Mouse (Mus musculus): Measurements from ENCODE around the gene Acp7. TPM values are rescaled to one million over a fixed set of nuclear protein-coding genes. Genes with fewer than 3 reads are reported as not detected.

The Acp7 gene
- polyA plus RNA-seq, 1 experiment from 2014 or later, result not detected

- H3K36me3 ChIP-seq (ENCODE audit: control insufficient read depth, insufficient read depth), result 0 out of 2 replicates have a peak, but pooled peaks cover 5% of the 10 kb centered on the region
- no peak overlapping the region for H3K9ac ChIP-seq (ENCODE audit: low read depth, low read length)
- H3K4me2 ChIP-seq (replicated peaks; ENCODE audit: low read depth), result peak overlapping the region; percentile 48
- 37% methylated on average over 11 of the region's 11 CpGs for WGBS
- no peak for ATAC-seq
- no peaks in the 10 kb centered on the region for H3K27me3 ChIP-seq (replicated peaks; ENCODE audit: control insufficient read depth, insufficient read depth, low read length)
- peaks cover 21% of the 10 kb centered on the region for H3K4me1 ChIP-seq (replicated peaks; ENCODE audit: control insufficient read depth, insufficient read depth, low read length)
- H3K27ac ChIP-seq (ENCODE audit: low read depth, low read length), result peak overlapping the region; percentile 80
- H3K4me3 ChIP-seq (ENCODE audit: low read depth, low read length), result no peak overlapping the region
- no peak for TF ChIP-seq CTCF (IDR thresholded peaks at IDR 0.05; ENCODE audit: low read depth)
- no peaks in the 10 kb centered on the region for H3K9me3 ChIP-seq (ENCODE audit: control insufficient read depth)
These were observed 48.3 kb downstream of the Acp7 start for GRCm38 (mm10) chr7:28582841-28583240.

DNA sequence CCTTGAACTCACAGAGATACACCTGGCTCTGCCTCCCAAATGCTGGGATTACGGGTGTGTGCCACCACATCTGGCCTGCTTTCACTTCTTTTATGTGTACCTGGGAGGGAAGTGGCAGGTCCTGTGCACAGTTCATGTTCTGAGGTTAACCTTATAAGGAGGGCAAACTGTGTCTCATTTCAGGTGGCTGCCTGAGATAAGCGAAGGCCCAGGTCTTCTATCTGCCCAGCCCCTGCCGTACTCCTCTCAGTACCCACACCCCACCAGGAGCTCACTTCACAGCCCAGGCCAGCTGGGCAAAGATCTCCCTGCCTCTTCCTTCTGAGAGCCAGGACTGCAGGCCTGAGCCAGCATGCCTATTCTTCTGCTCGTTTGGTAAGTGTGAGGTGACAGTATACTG is 49.4 kb downstream of the Acp7 start:
- peak overlapping the region; percentile 37; the same call in 1 of the 2 replicates for H3K27ac ChIP-seq (ENCODE audit: low read depth, low read length)

GRCm38 (mm10) chr7:28579826-28580225 is 51.3 kb downstream of the Acp7 start:
- Histone ChIP-seq H3K4me3 (ENCODE audit: low read depth, low read length) (no peak overlapping the region), H3K9ac (ENCODE audit: low read depth, low read length) (no peak overlapping the region), H3K4me1 (replicated peaks; ENCODE audit: control insufficient read depth, insufficient read depth, low read length) (peaks cover 24% of the 10 kb centered on the region), H3K36me3 (ENCODE audit: control insufficient read depth, insufficient read depth) (0 out of 2 replicates have a peak, but pooled peaks cover 5% of the 10 kb centered on the region), H3K9me3 (ENCODE audit: control insufficient read depth) (no peaks in the 10 kb centered on the region), H3K27ac (ENCODE audit: low read depth, low read length) (no peak overlapping the region), H3K4me2 (replicated peaks; ENCODE audit: low read depth) (no peak overlapping the region), H3K27me3 (replicated peaks; ENCODE audit: control insufficient read depth, insufficient read depth, low read length) (no peaks in the 10 kb centered on the region)
- no peak for ATAC-seq
- TF ChIP-seq CTCF (IDR thresholded peaks at IDR 0.05; ENCODE audit: low read depth), result no peak
- WGBS, result 75% methylated on average over 5 of the region's 5 CpGs

More for the DNA sequence above, 49.4 kb downstream of the Acp7 start:
- no peak for ATAC-seq
- Histone ChIP-seq H3K4me2 (replicated peaks; ENCODE audit: low read depth) (no peak overlapping the region), H3K36me3 (ENCODE audit: control insufficient read depth, insufficient read depth) (0 out of 2 replicates have a peak, but pooled peaks cover 5% of the 10 kb centered on the region), H3K4me1 (replicated peaks; ENCODE audit: control insufficient read depth, insufficient read depth, low read length) (peaks cover 28% of the 10 kb centered on the region), H3K9ac (ENCODE audit: low read depth, low read length) (no peak overlapping the region), H3K27me3 (replicated peaks; ENCODE audit: control insufficient read depth, insufficient read depth, low read length) (no peaks in the 10 kb centered on the region), H3K4me3 (ENCODE audit: low read depth, low read length) (no peak overlapping the region), H3K9me3 (ENCODE audit: control insufficient read depth) (no peaks in the 10 kb centered on the region)
- no peak for TF ChIP-seq CTCF (IDR thresholded peaks at IDR 0.05; ENCODE audit: low read depth)
- WGBS, result 41% methylated on average over 4 of the region's 4 CpGs

GRCm38 (mm10) chr7:28578543-28579053 is 52.5 kb downstream of the Acp7 start:
- 0 out of 2 replicates have a peak overlapping the region, but pooled peaks have one; percentile 9 for H3K4me2 ChIP-seq (replicated peaks; ENCODE audit: low read depth)
- no peaks in the 10 kb centered on the region for H3K27me3 ChIP-seq (replicated peaks; ENCODE audit: control insufficient read depth, insufficient read depth, low read length)
- H3K4me3 ChIP-seq (ENCODE audit: low read depth, low read length), result no peak overlapping the region
- 61% methylated on average over 5 of the region's 5 CpGs for WGBS
- H3K4me1 ChIP-seq (replicated peaks; ENCODE audit: control insufficient read depth, insufficient read depth, low read length), result peaks cover 28% of the 10 kb centered on the region
- no peaks in the 10 kb centered on the region for H3K9me3 ChIP-seq (ENCODE audit: control insufficient read depth)
- no peak overlapping the region for H3K9ac ChIP-seq (ENCODE audit: low read depth, low read length)
- H3K36me3 ChIP-seq (ENCODE audit: control insufficient read depth, insufficient read depth), result 0 out of 2 replicates have a peak, but pooled peaks cover 5% of the 10 kb centered on the region
- TF ChIP-seq CTCF (IDR thresholded peaks at IDR 0.05; ENCODE audit: low read depth), result no peak
- peak overlapping the region; percentile 54; the same call in 1 of the 2 replicates for H3K27ac ChIP-seq (ENCODE audit: low read depth, low read length)
- ATAC-seq, result no peak

DNA sequence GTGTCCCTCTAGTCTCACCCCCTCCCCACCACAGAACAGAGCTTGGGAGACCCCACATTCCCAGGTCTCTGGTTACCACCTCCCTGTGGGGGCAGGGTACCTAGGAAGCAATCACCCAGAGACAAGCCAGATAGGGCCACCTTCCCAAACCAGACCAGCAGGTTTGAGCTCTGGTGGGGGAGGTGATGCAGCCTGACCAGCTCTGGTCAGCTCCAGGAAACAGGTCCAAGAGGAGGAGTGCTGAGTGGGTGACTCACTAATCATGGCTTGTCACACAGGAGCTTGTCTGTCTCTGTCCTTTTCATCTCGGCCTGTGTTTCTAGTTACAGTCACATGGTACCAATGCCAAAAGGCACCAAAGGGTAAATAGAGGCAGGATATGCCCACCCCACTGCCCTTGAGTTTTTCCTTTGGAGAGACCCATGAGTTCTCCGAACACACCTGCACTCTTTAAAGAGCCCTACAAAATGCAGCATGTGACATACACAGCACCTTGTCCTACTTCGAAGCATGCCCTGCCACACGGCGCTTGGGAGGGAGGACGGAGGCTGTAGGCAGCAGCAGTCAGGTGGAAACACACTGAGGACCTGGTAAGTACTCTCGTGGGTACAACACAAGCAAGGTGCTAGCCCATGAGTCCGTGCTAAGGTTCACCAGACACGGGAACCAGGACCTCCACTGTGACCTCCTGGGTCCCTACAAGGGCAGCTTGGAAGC is 53.1 kb downstream of the Acp7 start:
- H3K4me1 ChIP-seq (replicated peaks; ENCODE audit: control insufficient read depth, insufficient read depth, low read length), result peaks cover 34% of the 10 kb centered on the region
- H3K27me3 ChIP-seq (replicated peaks; ENCODE audit: control insufficient read depth, insufficient read depth, low read length), result no peaks in the 10 kb centered on the region
- H3K4me2 ChIP-seq (replicated peaks; ENCODE audit: low read depth), result 0 out of 2 replicates have a peak overlapping the region, but pooled peaks have one; percentile 9
- H3K36me3 ChIP-seq (ENCODE audit: control insufficient read depth, insufficient read depth), result 0 out of 2 replicates have a peak, but pooled peaks cover 5% of the 10 kb centered on the region
- H3K4me3 ChIP-seq (ENCODE audit: low read depth, low read length), result no peak overlapping the region
- no peak for TF ChIP-seq CTCF (IDR thresholded peaks at IDR 0.05; ENCODE audit: low read depth)
- H3K9me3 ChIP-seq (ENCODE audit: control insufficient read depth), result no peaks in the 10 kb centered on the region
- H3K9ac ChIP-seq (ENCODE audit: low read depth, low read length), result no peak overlapping the region
- peak overlapping the region; percentile 54; the same call in 1 of the 2 replicates for H3K27ac ChIP-seq (ENCODE audit: low read depth, low read length)
- peak; percentile 62 for ATAC-seq
- 40% methylated on average over 9 of the region's 9 CpGs for WGBS

DNA sequence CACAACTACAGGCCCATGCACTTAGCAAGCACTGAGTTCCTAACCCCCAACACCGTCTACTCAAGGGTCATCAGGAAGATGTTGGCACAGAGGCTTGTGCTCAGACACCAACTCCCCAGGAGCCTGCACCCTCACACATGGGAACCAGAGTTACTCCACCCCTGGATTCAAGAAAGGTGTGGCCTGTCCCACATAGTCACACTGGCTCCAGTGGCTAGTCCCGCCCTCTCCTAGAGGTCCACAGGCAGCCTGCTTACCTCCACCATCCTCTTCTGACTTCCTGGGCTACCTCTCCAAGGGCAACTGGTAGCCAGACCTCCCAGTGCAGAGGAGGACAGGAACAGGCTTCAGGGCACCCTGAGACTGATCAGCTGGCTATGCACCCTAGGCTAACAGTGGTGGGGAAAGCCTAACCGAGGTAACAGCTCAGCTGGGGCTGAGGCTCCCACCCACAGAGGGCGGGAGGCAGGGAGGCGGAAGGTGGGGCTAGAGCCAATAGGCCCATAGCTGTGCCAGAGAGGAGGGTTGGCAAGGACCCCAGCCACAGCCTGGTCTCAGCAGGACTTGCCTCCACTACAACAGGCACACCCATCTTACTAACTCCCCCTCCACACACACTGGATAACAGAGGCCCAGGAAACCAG is 54.7 kb downstream of the Acp7 start:
- TF ChIP-seq CTCF (IDR thresholded peaks at IDR 0.05; ENCODE audit: low read depth), result no peak
- Histone ChIP-seq H3K27me3 (replicated peaks; ENCODE audit: control insufficient read depth, insufficient read depth, low read length) (no peaks in the 10 kb centered on the region), H3K9ac (ENCODE audit: low read depth, low read length) (no peak overlapping the region), H3K9me3 (ENCODE audit: control insufficient read depth) (no peaks in the 10 kb centered on the region), H3K4me2 (replicated peaks; ENCODE audit: low read depth) (no peak overlapping the region), H3K4me3 (ENCODE audit: low read depth, low read length) (no peak overlapping the region), H3K36me3 (ENCODE audit: control insufficient read depth, insufficient read depth) (0 out of 2 replicates have a peak, but pooled peaks cover 5% of the 10 kb centered on the region), H3K4me1 (replicated peaks; ENCODE audit: control insufficient read depth, insufficient read depth, low read length) (peaks cover 40% of the 10 kb centered on the region), H3K27ac (ENCODE audit: low read depth, low read length) (no peak overlapping the region; the same call in 1 of the 2 replicates)
- peak; percentile 1; the same call in 1 of the 2 replicates for ATAC-seq
- WGBS, result 65% methylated on average over 5 of the region's 5 CpGs

All from intestine, postnatal 0 days (tissue).